Comparison of ENCODE assay signal across 8 mouse cellular contexts in the genomic region with DNA sequence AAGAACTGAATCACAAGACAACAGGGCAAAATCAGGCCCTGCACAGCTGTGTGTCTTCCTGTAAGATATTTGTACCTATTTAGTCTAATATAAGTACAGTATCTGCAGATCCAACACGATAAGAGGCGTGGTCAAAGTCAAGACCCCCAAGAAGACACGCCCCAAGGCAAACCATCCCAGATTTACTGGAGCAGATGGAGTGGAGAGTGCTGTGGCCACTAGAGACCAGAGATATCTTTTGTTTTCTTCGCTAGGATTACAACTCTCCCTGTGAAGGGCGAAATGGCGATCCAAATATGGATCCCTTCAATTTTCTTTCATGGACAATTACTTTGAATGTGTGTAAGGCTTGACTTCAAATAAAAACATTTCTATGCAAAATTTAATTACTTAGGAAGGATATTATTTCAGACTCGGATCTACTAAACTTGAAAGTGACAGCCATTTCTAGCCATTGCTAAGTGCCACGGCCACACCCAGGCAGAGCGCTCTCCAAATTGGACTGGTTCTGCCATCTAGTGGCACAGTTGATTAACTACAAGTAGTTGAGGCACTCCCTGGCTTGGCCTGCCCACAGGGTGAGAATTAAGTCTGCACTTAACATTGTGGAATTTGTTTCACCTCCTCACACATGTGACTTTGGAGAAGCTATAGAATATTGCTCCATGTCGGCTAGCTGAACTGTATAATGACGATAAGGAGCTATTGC.
DNase-seq lines count a peak whose midpoint lies in the region; ATAC-seq lines count a peak whose summit lies in the region.

No protein-coding gene starts in this region.

- ATAC-seq in erythroid progenitor cell, adult 5-6 weeks (replicated peaks; ENCODE audit: low FRiP score, poor library complexity, severe bottlenecking) = no peak

- peak; percentile 82 for DNase-seq in T-cell, adult 2 months (ENCODE audit: low spot score)
- peak; percentile 85 to 89 for DNase-seq in cerebellum, postnatal 10 days
- peak; percentile 73 for DNase-seq in gastrocnemius, adult 18-20 months (ENCODE audit: low spot score)
- peak; percentile 44 for DNase-seq in hindlimb bud, embryonic 11.5 days (ENCODE audit: extremely low spot score, low read depth, low spot score)
- DNase-seq in left cerebral cortex, adult 18-20 months (ENCODE audit: low spot score in 2 of 2) = peak; percentile 72
- DNase-seq in lung, postnatal 4 days = peak; percentile 59 to 83
- peak; percentile 76 to 79 for DNase-seq in right cerebral cortex, postnatal 10 days (ENCODE audit: low spot score in 2 of 2)
